Mouse (Mus musculus) intestine, embryonic 14.5 days (tissue): ENCODE data around the gene Ripor2. TPM values are rescaled to one million over a fixed set of nuclear protein-coding genes. Genes with fewer than 3 reads are reported as not detected.

ENCODE experiments used
- ATAC-seq: fragments of 200-750 bp; cut with Nextera tagmentation; replicated peaks from 2 replicates; pipeline ENCODE4 v1.8.0; 2017; ENCODE audit warnings: low read depth, moderate number of reproducible peaks, moderate TSS enrichment, moderate library complexity; ENCODE audit not compliant: low FRiP score, low TSS enrichment
- DNase-seq: peaks from one replicate; pipeline ENCODE4 v3.0.0-alpha.2; 2018; ENCODE audit warnings: low spot score
- H3K27ac ChIP-seq: fragments of 300-500 bp; sonication (generic); 2 replicates; pipeline ENCODE4 v1.5.1; 2014; ENCODE audit warnings: low read depth, mild to moderate bottlenecking, control low read depth
- H3K27me3 ChIP-seq: fragments of 300-500 bp; sonication (generic); replicated peaks from 2 replicates; pipeline ENCODE4 v1.6.1; 2014; ENCODE audit warnings: low read length, control low read depth; ENCODE audit not compliant: control insufficient read depth, insufficient read depth
- H3K36me3 ChIP-seq: fragments of 300-500 bp; sonication (generic); 2 replicates; pipeline ENCODE4 v1.6.1; 2014; ENCODE audit warnings: low read length, control low read depth; ENCODE audit not compliant: control insufficient read depth, insufficient read depth
- H3K4me1 ChIP-seq: fragments of 300-500 bp; sonication (generic); replicated peaks from 2 replicates; pipeline ENCODE4 v1.6.1; 2014; ENCODE audit warnings: low read length, control low read depth, mixed read lengths; ENCODE audit not compliant: control insufficient read depth, insufficient read depth
- H3K4me2 ChIP-seq: fragments of 300-500 bp; sonication (generic); 2 replicates; pipeline ENCODE4 v1.6.1; 2014; ENCODE audit warnings: low read length
- H3K4me3 ChIP-seq: fragments of 300-500 bp; sonication (generic); 2 replicates; pipeline ENCODE4 v1.5.1; 2014; ENCODE audit warnings: low read depth, low read length, control low read depth, mixed read lengths
- H3K9ac ChIP-seq: fragments of 300-500 bp; sonication (generic); 2 replicates; pipeline ENCODE4 v1.6.1; 2014; ENCODE audit warnings: mild to moderate bottlenecking, low read length
- H3K9me3 ChIP-seq: fragments of 300-500 bp; sonication (generic); 2 replicates; pipeline ENCODE4 v1.6.1; 2016; ENCODE audit warnings: low read length, control low read depth; ENCODE audit not compliant: control insufficient read depth
- whole genome bisulfite sequencing: fragments of 180-500 bp; shearing (Covaris S2); extraction: QIAGEN DNeasy Blood & Tissue Kit; methylation state at CpG from one replicate; pipeline ENCODE4 v1.1.7; 2014; 5-methylcytosine and 5-hydroxymethylcytosine counted together
- polyA plus RNA-seq: library from polyadenylated mRNA; unstranded; fragments of >200 nt; fragmentation: Nextera tagmentation; extraction: Ambion mirVana; gene quantifications from 2 replicates; pipeline ENCODE4 v1.2.1, GENCODE M21; 2014

Gene Ripor2
- polyA plus RNA-seq, 1 experiment from 2014 or later: 1.7 TPM

DNA sequence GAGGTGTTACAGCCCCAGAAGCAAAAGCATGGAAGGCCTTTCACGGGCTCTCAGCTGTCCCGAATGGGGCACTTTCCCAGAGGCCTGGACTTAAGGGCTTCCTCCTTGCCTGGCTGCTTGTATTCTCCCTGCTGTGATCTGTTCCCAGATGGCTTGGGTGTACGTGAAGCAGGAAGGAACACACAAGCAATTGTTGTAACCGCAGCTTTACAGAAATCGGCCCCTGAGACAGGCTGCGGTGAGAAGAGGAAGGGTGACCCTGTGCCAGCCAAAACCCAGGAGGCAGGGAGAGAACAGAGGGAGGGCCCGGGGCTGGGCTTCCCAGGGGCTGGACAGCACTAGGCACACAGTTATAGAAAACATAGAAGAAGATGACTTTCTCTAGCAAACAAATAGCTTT lies 129.0 kb downstream of the Ripor2 start:
- no peaks in the 10 kb centered on the region for H3K27me3 ChIP-seq
- H3K4me2 ChIP-seq: no peak overlapping the region
- no peak overlapping the region for H3K27ac ChIP-seq

DNA sequence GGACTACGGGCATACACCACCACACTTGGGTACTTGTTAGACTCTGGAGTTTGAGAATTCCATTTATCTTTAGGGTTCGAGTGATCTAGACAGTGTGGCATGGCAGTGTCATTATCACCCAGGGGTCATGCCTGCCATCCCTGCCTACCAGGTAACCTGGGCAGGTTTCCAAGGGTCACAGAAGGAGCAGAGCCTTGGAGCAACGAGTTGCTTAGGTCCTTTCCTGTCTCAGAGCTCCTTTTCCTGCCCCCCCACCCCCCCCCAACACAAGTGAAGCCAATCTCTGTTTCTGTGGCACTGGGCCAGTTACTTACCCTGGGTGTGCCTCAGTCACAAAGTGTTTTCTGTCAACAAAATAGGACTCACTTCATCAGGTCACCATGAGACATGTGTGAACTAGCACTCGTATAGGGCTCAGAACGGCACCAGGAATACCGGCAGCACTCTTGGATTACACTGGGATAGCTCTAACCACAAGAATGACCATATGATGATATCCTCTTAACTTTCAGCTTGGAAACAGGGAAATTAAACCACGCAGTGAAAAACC lies 130.7 kb downstream of the Ripor2 start:
- H3K4me3 ChIP-seq: no peak overlapping the region
- H3K36me3 ChIP-seq: no peaks in the 10 kb centered on the region
- ATAC-seq (no peak), DNase-seq (no peak)
- no peak overlapping the region for H3K9ac ChIP-seq
- H3K4me1 ChIP-seq: 0 out of 2 replicates have a peak, but pooled peaks cover 15% of the 10 kb centered on the region
- H3K9me3 ChIP-seq: no peaks in the 10 kb centered on the region
- 77% methylated on average over 7 of the region's 7 CpGs for WGBS
- no peak overlapping the region for H3K4me2 ChIP-seq
- H3K27me3 ChIP-seq: no peaks in the 10 kb centered on the region
- H3K27ac ChIP-seq: no peak overlapping the region

More for the DNA sequence above, 129.0 kb downstream of the Ripor2 start:
- no peak overlapping the region for H3K4me3 ChIP-seq
- H3K36me3 ChIP-seq: no peaks in the 10 kb centered on the region
- H3K9me3 ChIP-seq: no peaks in the 10 kb centered on the region
- H3K4me1 ChIP-seq: 0 out of 2 replicates have a peak, but pooled peaks cover 10% of the 10 kb centered on the region
- DNase-seq (no peak), ATAC-seq (no peak)
- 67% methylated on average over 7 of the region's 7 CpGs for WGBS
- no peak overlapping the region for H3K9ac ChIP-seq

DNA sequence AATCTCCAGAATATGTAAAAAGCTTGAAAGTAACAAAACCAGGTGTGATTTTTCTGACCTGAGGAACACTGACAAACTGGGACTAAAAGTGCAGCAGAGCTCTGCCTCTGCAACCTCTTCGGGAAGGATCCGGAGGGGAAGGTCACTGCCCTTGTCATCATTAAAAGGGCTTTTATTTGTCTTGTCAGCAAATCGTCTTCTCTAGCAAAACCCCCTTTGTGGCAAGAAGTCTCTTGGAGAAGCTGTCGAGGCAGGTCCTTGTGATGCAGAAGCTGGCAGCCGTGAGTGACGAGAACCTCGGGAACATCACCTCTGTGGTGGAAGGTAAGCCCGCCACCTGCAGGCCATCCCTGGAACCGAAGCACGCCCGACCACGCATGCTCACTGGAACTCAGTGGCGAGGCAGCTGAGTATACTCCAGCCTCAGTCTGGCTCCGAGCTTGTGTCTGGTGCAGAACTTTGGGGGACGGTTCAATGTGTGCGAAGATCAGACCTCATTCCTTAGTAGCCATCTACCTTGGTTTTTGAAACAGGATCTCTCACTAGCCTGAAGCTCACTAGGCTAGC lies 131.5 kb downstream of the Ripor2 start:
- Histone ChIP-seq H3K9me3 (no peaks in the 10 kb centered on the region), H3K27me3 (no peaks in the 10 kb centered on the region), H3K27ac (0 out of 2 replicates have a peak overlapping the region, but pooled peaks have one; percentile 18), H3K4me2 (peak overlapping the region; percentile 37), H3K4me1 (0 out of 2 replicates have a peak, but pooled peaks cover 15% of the 10 kb centered on the region), H3K9ac (no peak overlapping the region), H3K36me3 (no peaks in the 10 kb centered on the region), H3K4me3 (no peak overlapping the region)
- WGBS: 6% methylated on average over 16 of the region's 16 CpGs
- DNase-seq: peak; percentile 96
- peak; percentile 83 for ATAC-seq

DNA sequence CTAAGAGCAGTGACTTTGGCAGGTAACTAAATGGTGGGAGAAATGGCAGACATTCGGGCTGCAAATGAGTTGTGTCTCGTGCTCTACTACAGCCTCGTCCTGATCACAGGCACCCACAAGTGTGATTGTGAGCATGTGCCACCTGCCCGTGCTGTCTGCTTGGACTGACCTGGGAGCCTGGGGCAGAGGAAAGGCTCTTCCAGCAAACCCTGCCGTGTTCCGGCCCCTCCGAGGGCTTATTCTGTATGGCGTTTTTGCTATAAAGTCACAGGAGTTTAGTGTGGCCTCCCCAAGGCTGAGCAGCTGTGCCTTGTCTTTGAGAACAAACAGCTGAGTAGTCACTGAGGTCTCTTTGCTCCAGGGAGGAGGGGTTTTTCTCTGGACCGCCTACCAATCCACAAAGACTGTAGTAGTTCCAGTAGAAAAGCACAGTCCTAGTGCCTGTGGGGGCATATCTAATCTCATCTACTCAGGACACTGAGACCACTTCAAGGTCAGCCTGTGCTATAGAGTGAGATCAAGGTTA lies 132.4 kb downstream of the Ripor2 start:
- Histone ChIP-seq H3K27ac (0 out of 2 replicates have a peak overlapping the region, but pooled peaks have one; percentile 18), H3K4me1 (0 out of 2 replicates have a peak, but pooled peaks cover 15% of the 10 kb centered on the region), H3K9ac (no peak overlapping the region), H3K4me3 (no peak overlapping the region), H3K9me3 (no peaks in the 10 kb centered on the region), H3K27me3 (no peaks in the 10 kb centered on the region), H3K4me2 (no peak overlapping the region), H3K36me3 (no peaks in the 10 kb centered on the region)
- no peak for ATAC-seq
- DNase-seq: no peak
- 69% methylated on average over 9 of the region's 9 CpGs for WGBS

DNA sequence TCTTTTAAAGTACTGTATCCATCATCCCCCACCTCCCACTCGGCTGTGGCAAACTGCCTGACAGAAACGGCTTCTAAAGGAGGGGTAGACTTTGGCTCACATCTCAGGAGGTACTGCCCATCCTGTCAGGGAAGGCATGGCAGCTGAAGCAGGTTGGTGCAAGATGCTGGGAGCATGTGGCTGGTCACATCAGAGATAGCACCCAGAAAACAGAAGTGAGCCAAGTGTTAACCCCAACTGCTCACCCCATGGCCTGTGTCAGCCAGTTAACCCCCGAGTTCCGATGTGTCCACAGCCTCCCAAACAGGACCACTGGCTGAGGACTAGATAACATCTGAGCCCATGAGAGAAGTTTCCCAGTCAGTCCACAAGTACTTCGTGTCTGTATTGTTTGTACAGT lies 133.6 kb downstream of the Ripor2 start:
- DNase-seq (no peak), ATAC-seq (no peak)
- 0 out of 2 replicates have a peak, but pooled peaks cover 15% of the 10 kb centered on the region for H3K4me1 ChIP-seq
- H3K9me3 ChIP-seq: no peaks in the 10 kb centered on the region
- WGBS: 63% methylated on average over 5 of the region's 5 CpGs
- no peaks in the 10 kb centered on the region for H3K36me3 ChIP-seq
- H3K27me3 ChIP-seq: no peaks in the 10 kb centered on the region
- H3K4me2 ChIP-seq: no peak overlapping the region
- H3K4me3 ChIP-seq: no peak overlapping the region
- no peak overlapping the region for H3K9ac ChIP-seq
- no peak overlapping the region for H3K27ac ChIP-seq

DNA sequence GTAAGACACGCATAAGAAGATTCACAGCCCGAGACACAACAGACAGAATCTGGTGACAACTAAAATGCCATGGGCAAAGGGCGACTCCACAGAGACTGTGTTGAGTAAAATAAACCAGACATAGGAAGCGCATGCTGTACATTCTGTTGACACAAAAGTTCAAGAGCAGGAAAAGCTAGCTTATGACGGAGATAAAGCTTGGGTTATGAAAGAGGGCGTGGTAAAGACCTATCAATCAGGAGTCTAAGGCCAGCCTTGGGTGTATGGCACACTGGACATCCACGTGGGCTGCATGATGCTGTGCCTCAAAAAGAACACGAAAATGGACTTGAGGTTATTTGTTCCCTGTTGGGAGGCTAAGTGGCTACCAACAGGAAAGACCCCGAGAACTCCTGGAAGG lies 134.5 kb downstream of the Ripor2 start:
- WGBS: 48% methylated on average over 9 of the region's 9 CpGs
- Histone ChIP-seq H3K27me3 (no peaks in the 10 kb centered on the region), H3K36me3 (no peaks in the 10 kb centered on the region), H3K27ac (no peak overlapping the region), H3K9ac (no peak overlapping the region), H3K4me2 (no peak overlapping the region), H3K4me3 (no peak overlapping the region), H3K9me3 (no peaks in the 10 kb centered on the region), H3K4me1 (0 out of 2 replicates have a peak, but pooled peaks cover 15% of the 10 kb centered on the region)
- DNase-seq (no peak), ATAC-seq (no peak)

DNA sequence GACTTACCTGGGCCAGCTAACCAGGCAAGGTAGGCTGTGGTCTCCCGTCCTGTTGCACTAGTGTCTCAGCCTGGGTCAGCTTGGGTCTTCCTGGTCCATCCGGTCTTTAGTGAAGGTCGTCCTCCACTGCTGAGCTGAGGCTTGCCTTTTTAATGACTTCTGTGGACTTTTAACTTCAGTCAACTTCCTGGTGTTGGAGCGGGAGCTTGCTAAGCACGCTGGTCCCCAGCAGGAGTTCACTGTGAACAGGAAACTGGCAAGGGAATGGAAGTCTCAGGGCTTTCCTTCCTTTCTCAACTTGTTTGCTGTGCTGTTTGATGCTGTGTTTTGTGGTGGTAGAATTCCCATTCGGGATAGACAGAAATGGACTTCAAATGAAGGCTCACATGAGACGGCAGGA lies 135.7 kb downstream of the Ripor2 start:
- Histone ChIP-seq H3K9me3 (no peaks in the 10 kb centered on the region), H3K27ac (no peak overlapping the region), H3K4me3 (no peak overlapping the region), H3K4me2 (no peak overlapping the region), H3K27me3 (no peaks in the 10 kb centered on the region), H3K36me3 (no peaks in the 10 kb centered on the region), H3K4me1 (0 out of 2 replicates have a peak, but pooled peaks cover 11% of the 10 kb centered on the region), H3K9ac (no peak overlapping the region)
- WGBS: 68% methylated on average over 7 of the region's 7 CpGs
- ATAC-seq (no peak), DNase-seq (no peak)

DNA sequence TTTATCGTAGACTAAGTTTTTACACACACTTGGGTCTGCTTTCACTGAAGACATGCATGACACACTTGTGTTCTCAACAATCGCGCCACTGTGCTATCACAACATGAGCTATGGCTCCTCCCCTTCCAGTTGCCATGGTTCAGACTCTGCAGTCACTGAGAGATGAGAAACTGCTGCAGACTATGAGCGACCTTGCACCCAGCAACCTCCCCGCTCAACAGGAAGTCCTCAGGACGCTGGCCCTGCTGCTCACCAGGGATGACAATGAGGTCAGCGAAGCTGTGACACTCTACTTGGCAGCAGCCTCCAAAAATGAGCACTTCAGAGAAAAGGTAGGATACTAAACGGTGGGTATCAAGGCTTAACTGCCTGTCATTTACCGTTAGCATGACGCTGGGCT lies 139.5 kb downstream of the Ripor2 start:
- no peaks in the 10 kb centered on the region for H3K27me3 ChIP-seq
- DNase-seq (no peak), ATAC-seq (no peak)
- H3K9ac ChIP-seq: no peak overlapping the region
- H3K4me3 ChIP-seq: no peak overlapping the region
- H3K9me3 ChIP-seq: no peaks in the 10 kb centered on the region
- no peaks in the 10 kb centered on the region for H3K36me3 ChIP-seq
- 75% methylated on average over 10 of the region's 10 CpGs for WGBS
- no peaks in the 10 kb centered on the region for H3K4me1 ChIP-seq
- no peak overlapping the region for H3K27ac ChIP-seq
- no peak overlapping the region for H3K4me2 ChIP-seq
